Mouse (Mus musculus) heart, postnatal 14 days (tissue): Measurements from ENCODE around the gene Zfp459. TPM values are rescaled to one million over a fixed set of nuclear protein-coding genes. Genes with fewer than 3 reads are reported as not detected.
"Not testable (repeated sequence)": the region's sequence is repeated elsewhere in the genome, so short reads cannot be mapped to it uniquely, and the experiment has no call there.

Experiments
- DNase-seq, 2 experiments: peaks; one replicate each; pipeline ENCODE4 v3.0.0; 2021 to 2022
- intact Hi-C: fragments of 180-260 bp; cut with DNase I; formaldehyde crosslinking; loops from one replicate; pipeline ENCODE4 v1.15.1; 2025
- long read RNA-seq, 2 experiments: library from polyadenylated mRNA; stranded (forward); transcript quantifications; one replicate each; pipeline ENCODE4 v2.0.0; 2021
- total RNA-seq, 2 experiments: library from RNA; stranded (reverse); gene quantifications; 2 replicates each; pipeline ENCODE4 v1.2.3; 2021

Gene Zfp459
- under 1 TPM in 1 of 2 experiments, not detected in 1; 0.29 TPM for total RNA-seq
- long read RNA-seq, experiment 1 = 0 reads
- long read RNA-seq, experiment 2 = 0 reads

GRCm38 (mm10) chr13:67421207-67421857, at the start of gene Zfp459:
TSS of gene Zfp459 (minus strand) at chr13:67421418.
- intact Hi-C loops = no loop called here
- DNase-seq = peak in 1 of 2 experiments; percentile 16

GRCm38 (mm10) chr13:67469274-67469673, 48.1 kb upstream of the Zfp459 start:
- DNase-seq = no peak
- intact Hi-C loops = no loop called here

GRCm38 (mm10) chr13:67463506-67464185, 42.4 kb upstream of the Zfp459 start:
- intact Hi-C loops, DNase-seq: not testable (repeated sequence)

- DNase-seq = no peak
- intact Hi-C loops = loop anchor here (2.0 to 10.0 kb wide), 3 partner anchors 33 to 257 kb away; partner anchors contain the start of genes Zfp455 and Zfp874b
Observed at GRCm38 (mm10) chr13:67452021-67452309, 30.7 kb upstream of the Zfp459 start.

GRCm38 (mm10) chr13:67451172-67452020, 30.2 kb upstream of the Zfp459 start, which contains the start of gene Zfp874a:
TSS of gene Zfp874a (minus strand) at chr13:67451624.
- peak; percentile 86 to 93 for DNase-seq
- intact Hi-C loops = loop anchor here (2.0 to 10.0 kb wide), 3 partner anchors 33 to 257 kb away; partner anchors contain the start of genes Zfp455 and Zfp874b

GRCm38 (mm10) chr13:67437095-67437494, 15.9 kb upstream of the Zfp459 start:
- DNase-seq, intact Hi-C loops: not testable (repeated sequence)

GRCm38 (mm10) chr13:67428116-67428515, 6.9 kb upstream of the Zfp459 start:
- no peak for DNase-seq
- intact Hi-C loops = no loop called here

- intact Hi-C loops = not testable (repeated sequence)
Observed at GRCm38 (mm10) chr13:67425699-67426098, 4.5 kb upstream of the Zfp459 start.

GRCm38 (mm10) chr13:67422532-67422931, 1.3 kb upstream of the Zfp459 start:
- intact Hi-C loops, DNase-seq: not testable (repeated sequence)

More at GRCm38 (mm10) chr13:67425699-67426098, 4.5 kb upstream of the Zfp459 start:
- DNase-seq = not testable (repeated sequence)

GRCm38 (mm10) chr13:67420558-67421206, 536 bp downstream of the Zfp459 start:
- intact Hi-C loops = no loop called here
- DNase-seq = no peak

GRCm38 (mm10) chr13:67416811-67417210, 4.4 kb downstream of the Zfp459 start:
- intact Hi-C loops = no loop called here
- DNase-seq = no peak

GRCm38 (mm10) chr13:67415759-67416158, 5.5 kb downstream of the Zfp459 start:
- intact Hi-C loops = no loop called here
- DNase-seq = no peak

GRCm38 (mm10) chr13:67413634-67414033, 7.6 kb downstream of the Zfp459 start:
- intact Hi-C loops, DNase-seq: not testable (repeated sequence)

GRCm38 (mm10) chr13:67399183-67399903, 21.9 kb downstream of the Zfp459 start, which contains the start of gene Zfp429:
TSS of gene Zfp429 (minus strand) at chr13:67399819.
- intact Hi-C loops = not testable (repeated sequence)
- DNase-seq = peak; percentile 73 to 75

- intact Hi-C loops = not testable (repeated sequence)
Observed at GRCm38 (mm10) chr13:67376255-67376654, 45.0 kb downstream of the Zfp459 start.

GRCm38 (mm10) chr13:67375050-67375911, 45.9 kb downstream of the Zfp459 start, which contains the start of the genes Gm28041 and Zfp456:
TSS of gene Gm28041 (minus strand) at chr13:67375733.
TSS of gene Zfp456 (minus strand) at chr13:67375810.
- DNase-seq = peak; percentile 65 to 72
- intact Hi-C loops = not testable (repeated sequence)

More at GRCm38 (mm10) chr13:67376255-67376654, 45.0 kb downstream of the Zfp459 start:
- DNase-seq = not testable (repeated sequence)

GRCm38 (mm10) chr13:67360131-67360744, 61.0 kb downstream of the Zfp459 start, which contains the start of the genes Gm28044 and Zfp953:
TSS of gene Gm28044 (minus strand) at chr13:67360536.
TSS of gene Zfp953 (minus strand) at chr13:67360605.
- DNase-seq = peak; percentile 83 to 92
- intact Hi-C loops = loop anchor here (2.0 kb wide), 1 partner anchor 23 kb away; no protein-coding TSS in a partner anchor
